Mouse (Mus musculus) lung, postnatal 0 days (tissue): Measurements from ENCODE around the gene Spock1.

Experiments used
- CTCF ChIP-seq: IDR thresholded peaks from 2 replicates; pipeline ENCODE4 v1.5.1; 2016; ENCODE audit warnings: antibody characterized with exemption, mild to moderate bottlenecking
- EP300 ChIP-seq: IDR thresholded peaks from 2 replicates; pipeline ENCODE4 v1.6.1; 2016; ENCODE audit warnings: antibody characterized with exemption, mild to moderate bottlenecking, control low read depth

- TF ChIP-seq CTCF (no peak), EP300 (no peak)
Measured at GRCm38 (mm10) chr13:57782975-57783374, 125.2 kb downstream of the Spock1 start.
